Mouse (Mus musculus) forebrain, embryonic 16.5 days (tissue): ENCODE data around the gene Tbc1d15. TPM values are rescaled to one million over a fixed set of nuclear protein-coding genes. Genes with fewer than 3 reads are reported as not detected.
A peak's percentile ranks its signal among the peaks of the same experiment; 100 is the strongest.
"Not testable (repeated sequence)": the region's sequence is repeated elsewhere in the genome, so short reads cannot be mapped to it uniquely, and the experiment has no call there.

ENCODE experiments used
- ATAC-seq: fragments of 200-750 bp; cut with Nextera tagmentation; 2 replicates; pipeline ENCODE4 v1.8.0; 2017; ENCODE audit warnings: mild to moderate bottlenecking, moderate library complexity
- H3K27ac ChIP-seq: fragments of 300-500 bp; sonication (generic); 2 replicates; pipeline ENCODE4 v1.5.1; 2014; ENCODE audit warnings: low read length, control low read depth
- H3K27me3 ChIP-seq: fragments of 300-500 bp; sonication (generic); replicated peaks from 2 replicates; pipeline ENCODE4 v1.6.1; 2014; ENCODE audit warnings: low read length; ENCODE audit not compliant: control insufficient read depth, insufficient read depth
- H3K36me3 ChIP-seq: fragments of 300-500 bp; sonication (generic); 2 replicates; pipeline ENCODE4 v1.6.1; 2014; ENCODE audit not compliant: control insufficient read depth, insufficient read depth
- H3K4me1 ChIP-seq: fragments of 300-500 bp; sonication (generic); replicated peaks from 2 replicates; pipeline ENCODE4 v1.6.1; 2014; ENCODE audit warnings: low read length; ENCODE audit not compliant: control insufficient read depth, insufficient read depth
- H3K4me2 ChIP-seq: fragments of 300-500 bp; sonication (generic); 2 replicates; pipeline ENCODE4 v1.6.1; 2014; ENCODE audit warnings: mild to moderate bottlenecking, low read length, control low read depth
- H3K4me3 ChIP-seq: fragments of 300-500 bp; sonication (generic); replicated peaks from 2 replicates; pipeline ENCODE4 v1.5.1; 2014; ENCODE audit warnings: mild to moderate bottlenecking, low read length, control low read depth
- H3K9ac ChIP-seq: fragments of 300-500 bp; sonication (generic); replicated peaks from 2 replicates; pipeline ENCODE4 v1.6.1; 2014; ENCODE audit warnings: low read depth, low read length, control low read depth
- H3K9me3 ChIP-seq: fragments of 300-500 bp; sonication (generic); 2 replicates; pipeline ENCODE4 v1.6.1; 2016; ENCODE audit warnings: low read length; ENCODE audit not compliant: control insufficient read depth
- WGBS: fragments of 180-500 bp; shearing (Covaris S2); extraction: QIAGEN DNeasy Blood & Tissue Kit; methylation state at CpG from one replicate; pipeline ENCODE4 v1.1.7; 2014; 5-methylcytosine and 5-hydroxymethylcytosine counted together
- polyA plus RNA-seq: library from polyadenylated mRNA; unstranded; fragments of >200 nt; fragmentation: Nextera tagmentation; extraction: Ambion mirVana; gene quantifications from 2 replicates; pipeline ENCODE4 v1.2.1, GENCODE M21; 2015

Gene Tbc1d15
- polyA plus RNA-seq, 1 experiment from 2014 or later, result 39.9 TPM

DNA sequence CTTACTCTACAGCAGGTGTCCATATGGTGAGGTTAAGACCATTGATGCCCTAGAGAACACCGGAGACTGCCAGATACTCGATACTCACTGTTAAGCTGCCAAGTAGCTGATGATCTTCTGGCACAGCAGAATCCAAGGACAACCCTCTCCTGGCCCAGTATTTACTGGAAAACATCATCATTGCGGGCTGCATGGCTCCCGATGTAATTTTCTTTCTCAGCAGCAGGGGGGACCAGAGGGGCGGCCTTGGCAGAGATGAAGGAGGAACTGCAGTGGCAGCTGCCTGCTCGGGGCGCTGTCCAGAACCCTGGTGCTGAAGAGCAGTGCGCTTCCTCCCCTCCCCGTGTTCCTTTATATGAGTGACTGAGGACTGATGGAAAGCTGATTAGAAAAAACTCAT lies 66.6 kb downstream of the Tbc1d15 start, which contains the start of gene Tph2:
TSS of gene Tph2 (minus strand) at position 326 of the 400 bp plus-strand sequence.
- no peak within 1 kb of the TSS for H3K9ac ChIP-seq
- 0 out of 2 replicates have a peak within 1 kb of the TSS, but pooled peaks have one; percentile 14 for H3K4me2 ChIP-seq
- no peak within 1 kb of the TSS for H3K27ac ChIP-seq
- H3K9me3 ChIP-seq, result no peaks in the 10 kb centered on the region
- H3K4me1 ChIP-seq, result 0 out of 2 replicates have a peak, but pooled peaks cover 2% of the 10 kb centered on the region
- H3K36me3 ChIP-seq, result no peaks in the 10 kb centered on the region
- no peak within 1 kb of the TSS for H3K4me3 ChIP-seq
- H3K27me3 ChIP-seq, result no peaks in the 10 kb centered on the region
- peak; percentile 73 for ATAC-seq
- 4% methylated on average over 9 of the region's 9 CpGs for WGBS

DNA sequence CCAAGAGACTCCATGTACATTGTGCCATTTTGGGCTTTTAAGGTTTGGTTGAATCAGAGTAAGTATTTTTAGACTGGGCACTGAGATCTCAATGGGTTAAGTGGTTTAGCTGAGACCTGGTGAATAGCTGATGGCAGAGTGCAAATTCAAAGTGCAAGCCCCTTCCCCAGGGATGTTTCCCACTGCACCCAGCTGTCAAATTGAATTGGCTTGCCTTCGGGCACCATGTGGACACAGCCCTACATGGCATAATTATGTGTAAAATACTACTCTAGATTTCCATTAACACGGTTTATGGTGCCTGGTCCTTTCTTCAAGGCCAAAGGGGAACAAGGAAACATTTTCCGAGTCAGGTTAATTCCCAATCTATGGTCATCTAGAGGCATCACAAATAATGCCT lies 70.2 kb downstream of the Tbc1d15 start:
- Histone ChIP-seq H3K36me3 (no peaks in the 10 kb centered on the region), H3K4me2 (no peak overlapping the region), H3K27ac (no peak overlapping the region), H3K4me1 (peaks cover 6% of the 10 kb centered on the region; the same call in 1 of the 2 replicates), H3K9me3 (no peaks in the 10 kb centered on the region), H3K9ac (no peak overlapping the region), H3K27me3 (no peaks in the 10 kb centered on the region), H3K4me3 (no peak overlapping the region)
- no peak for ATAC-seq
- 73% methylated on average over 3 of the region's 3 CpGs for WGBS

DNA sequence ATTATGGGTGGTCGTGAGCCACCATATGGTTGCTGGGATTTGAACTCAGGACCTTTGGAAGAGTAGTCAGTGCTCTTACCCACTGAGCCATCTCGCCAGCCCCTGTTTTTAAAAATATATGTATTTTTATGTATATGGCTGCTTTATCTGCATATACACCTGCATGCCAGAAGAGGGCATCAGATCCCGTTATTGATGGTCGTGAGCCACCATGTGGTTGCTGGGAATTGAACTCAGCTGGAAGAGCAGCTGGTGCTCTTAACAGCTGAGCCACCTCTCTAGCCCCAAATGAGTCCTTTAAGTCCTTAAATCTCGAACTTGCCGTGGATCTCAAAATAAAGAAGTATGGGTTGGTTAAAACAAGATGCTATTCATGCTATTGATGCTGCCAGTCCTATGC lies 73.2 kb downstream of the Tbc1d15 start:
- not testable (repeated sequence) for H3K27ac ChIP-seq, H3K4me3 ChIP-seq, H3K36me3 ChIP-seq, ATAC-seq, H3K9me3 ChIP-seq, H3K9ac ChIP-seq, H3K27me3 ChIP-seq, H3K4me2 ChIP-seq
- WGBS, result 73% methylated on average over 6 of the region's 6 CpGs
- peaks cover 24% of the 10 kb centered on the region for H3K4me1 ChIP-seq

DNA sequence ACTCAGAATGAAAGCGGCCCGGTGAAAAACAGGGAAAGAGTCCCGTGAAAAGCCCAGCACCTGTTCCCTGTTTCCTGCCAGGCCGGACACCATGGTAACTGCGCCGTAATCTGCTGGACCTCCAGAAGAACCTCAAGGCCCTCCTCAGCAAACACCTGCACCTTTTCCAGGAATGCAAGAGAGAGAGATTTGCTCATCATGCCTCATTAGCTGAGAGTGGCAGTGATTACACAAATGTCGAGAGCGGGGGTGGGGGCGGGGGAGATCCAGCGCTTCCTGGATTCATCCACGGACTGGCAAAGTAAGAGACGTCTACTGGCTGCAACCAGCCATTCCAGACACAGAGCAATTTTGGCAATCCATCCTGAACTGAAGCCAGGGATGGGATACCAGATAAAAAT lies 75.7 kb downstream of the Tbc1d15 start:
- WGBS, result 28% methylated on average over 12 of the region's 12 CpGs
- peak; percentile 54 for ATAC-seq
- Histone ChIP-seq H3K9ac (no peak overlapping the region), H3K4me2 (peak overlapping the region; percentile 40), H3K4me1 (peaks cover 37% of the 10 kb centered on the region), H3K4me3 (no peak overlapping the region; the same call in 1 of the 2 replicates), H3K36me3 (no peaks in the 10 kb centered on the region), H3K27ac (peak overlapping the region; percentile 16; the same call in 1 of the 2 replicates), H3K9me3 (no peaks in the 10 kb centered on the region), H3K27me3 (no peaks in the 10 kb centered on the region)

DNA sequence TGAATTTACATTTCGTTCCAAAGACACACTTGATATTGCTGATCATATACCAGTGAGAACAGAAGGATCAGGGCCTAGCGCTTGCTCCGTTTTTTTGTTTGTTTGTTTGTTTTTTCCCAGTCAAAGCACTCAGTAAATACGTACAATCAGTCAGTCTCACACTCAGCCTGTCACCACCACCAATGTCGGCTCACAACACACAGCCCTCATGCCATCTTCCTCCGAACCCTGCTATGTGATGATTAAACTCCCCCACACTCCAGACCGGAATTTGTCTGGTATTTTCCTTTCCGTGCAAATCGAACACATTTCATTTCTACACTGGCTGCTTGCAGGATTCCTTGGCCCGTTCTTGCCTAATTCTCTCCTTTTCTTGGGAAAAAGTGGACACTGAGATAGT lies 77.9 kb downstream of the Tbc1d15 start:
- Histone ChIP-seq H3K36me3 (no peaks in the 10 kb centered on the region), H3K9ac (no peak overlapping the region), H3K27me3 (no peaks in the 10 kb centered on the region), H3K4me3 (no peak overlapping the region), H3K9me3 (no peaks in the 10 kb centered on the region), H3K27ac (no peak overlapping the region), H3K4me1 (peaks cover 40% of the 10 kb centered on the region), H3K4me2 (no peak overlapping the region)
- ATAC-seq, result no peak
- 72% methylated on average over 10 of the region's 10 CpGs for WGBS

DNA sequence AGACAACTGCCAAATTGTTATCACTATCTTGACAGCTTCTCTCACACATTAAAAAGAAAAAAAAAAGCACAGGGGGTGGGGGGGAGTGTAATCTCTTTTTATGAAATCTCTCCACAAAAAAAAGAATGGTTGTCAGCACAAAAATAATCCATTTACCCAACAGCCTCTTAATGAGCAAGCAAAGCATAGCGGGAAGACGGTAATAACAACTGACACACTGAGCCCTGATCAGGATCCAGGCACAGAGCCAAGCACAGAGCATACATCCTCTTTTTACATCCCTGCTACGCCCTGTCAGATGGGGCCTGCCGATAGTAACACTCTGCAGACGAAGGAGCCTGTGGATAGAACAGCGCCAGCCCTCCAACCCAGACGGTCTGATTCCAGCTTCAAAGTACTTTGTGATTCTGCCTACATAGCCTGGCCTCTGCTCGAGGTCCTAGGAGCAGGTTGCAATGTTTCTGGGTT lies 79.9 kb downstream of the Tbc1d15 start:
- Histone ChIP-seq H3K4me3 (no peak overlapping the region), H3K27ac (peak overlapping the region; percentile 17; the same call in 1 of the 2 replicates), H3K9me3 (no peaks in the 10 kb centered on the region), H3K36me3 (no peaks in the 10 kb centered on the region), H3K4me1 (peaks cover 40% of the 10 kb centered on the region), H3K9ac (no peak overlapping the region), H3K27me3 (no peaks in the 10 kb centered on the region), H3K4me2 (no peak overlapping the region)
- WGBS, result 25% methylated on average over 8 of the region's 8 CpGs
- peak; percentile 93 for ATAC-seq

DNA sequence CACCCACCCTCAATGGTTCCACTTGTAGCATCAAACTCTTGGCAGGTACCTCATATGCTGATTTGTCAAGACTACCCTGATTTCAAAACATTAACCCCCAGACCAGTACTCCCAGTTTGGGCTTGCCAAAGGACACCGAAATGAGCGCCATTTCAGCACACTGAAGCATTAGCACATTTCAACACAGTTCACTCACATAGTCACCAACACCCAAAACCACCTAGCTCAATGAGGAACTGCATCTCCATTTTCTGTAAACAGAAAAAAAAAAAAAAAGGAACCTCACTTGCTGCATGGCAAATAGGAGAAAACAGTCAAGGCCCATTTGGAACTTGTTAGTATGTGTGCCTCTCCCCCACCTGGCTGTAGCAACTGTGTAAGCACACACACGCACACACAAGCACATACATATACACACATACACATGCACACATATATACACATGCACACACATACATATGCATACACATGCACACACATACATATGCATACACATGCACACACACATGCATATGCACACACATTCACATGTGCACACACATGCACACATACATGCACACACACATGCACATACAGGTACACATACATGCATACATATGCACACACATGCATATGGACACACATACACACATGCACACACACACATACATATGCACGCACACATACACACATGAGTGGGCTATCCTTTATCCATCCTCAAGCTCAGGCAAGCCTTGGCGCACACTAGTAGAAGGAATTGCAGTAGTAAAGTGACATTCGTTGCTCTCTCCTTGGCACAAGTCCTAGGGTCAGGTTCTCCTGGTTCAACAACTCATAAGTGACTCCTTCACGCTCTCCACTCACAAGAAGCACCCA lies 80.5 kb downstream of the Tbc1d15 start:
- H3K9me3 ChIP-seq, result no peaks in the 10 kb centered on the region
- H3K27ac ChIP-seq, result peak overlapping the region; percentile 50
- H3K4me3 ChIP-seq, result no peak overlapping the region
- ATAC-seq, result peak; percentile 22
- no peaks in the 10 kb centered on the region for H3K27me3 ChIP-seq
- H3K9ac ChIP-seq, result no peak overlapping the region
- WGBS, result 65% methylated on average over 7 of the region's 7 CpGs
- no peak overlapping the region for H3K4me2 ChIP-seq
- H3K4me1 ChIP-seq, result peaks cover 35% of the 10 kb centered on the region
- H3K36me3 ChIP-seq, result no peaks in the 10 kb centered on the region

DNA sequence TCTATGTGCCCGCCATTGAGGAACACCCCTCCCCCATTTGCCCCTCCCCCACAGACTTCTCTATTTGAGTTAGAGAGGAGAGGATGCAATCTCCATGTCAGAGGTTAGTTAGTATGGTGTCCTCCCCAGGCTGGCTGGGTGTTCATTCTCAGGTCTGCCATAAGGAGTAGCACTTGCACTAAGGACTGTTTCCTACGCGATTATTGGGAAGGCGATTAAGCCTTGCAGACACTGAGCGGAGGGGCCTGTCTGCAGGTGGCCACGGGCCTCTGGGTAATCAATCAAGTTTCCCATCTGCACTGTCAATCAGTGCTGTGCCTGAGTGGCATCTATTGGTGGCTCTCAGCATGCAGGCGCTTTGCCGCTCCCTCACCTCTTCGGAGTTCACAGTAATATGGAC lies 81.9 kb downstream of the Tbc1d15 start:
- no peak for ATAC-seq
- H3K4me2 ChIP-seq, result no peak overlapping the region

DNA sequence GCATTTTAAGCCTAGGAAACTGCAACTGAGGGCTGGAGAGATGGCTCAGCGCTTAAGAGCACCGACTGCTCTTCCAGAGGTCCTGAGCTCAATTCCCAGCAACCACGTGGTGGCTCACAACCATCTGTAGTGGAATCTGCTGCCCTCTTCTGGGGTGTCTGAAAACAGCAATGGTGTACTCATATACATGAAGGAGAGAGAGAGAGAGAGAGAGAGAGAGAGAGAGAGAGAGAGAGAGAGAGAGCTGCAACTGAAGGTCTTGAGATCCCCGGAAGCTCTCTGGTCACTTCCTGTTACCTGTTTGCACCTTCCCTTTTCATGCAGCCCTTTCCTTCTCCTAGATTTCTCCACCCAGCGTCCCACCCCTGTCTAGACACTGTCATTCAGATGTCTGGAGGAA lies 91.0 kb downstream of the Tbc1d15 start:
- no peak for ATAC-seq
- no peak overlapping the region for H3K4me2 ChIP-seq
- no peaks in the 10 kb centered on the region for H3K27me3 ChIP-seq
- H3K4me3 ChIP-seq, result no peak overlapping the region
- 73% methylated on average over 5 of the region's 5 CpGs for WGBS
- no peak overlapping the region for H3K9ac ChIP-seq
- no peak overlapping the region for H3K27ac ChIP-seq
- H3K4me1 ChIP-seq, result 0 out of 2 replicates have a peak, but pooled peaks cover 3% of the 10 kb centered on the region
- H3K9me3 ChIP-seq, result peaks cover 2% of the 10 kb centered on the region; the same call in 1 of the 2 replicates
- no peaks in the 10 kb centered on the region for H3K36me3 ChIP-seq

More for the DNA sequence above, 81.9 kb downstream of the Tbc1d15 start:
- no peaks in the 10 kb centered on the region for H3K36me3 ChIP-seq
- 28% methylated on average over 9 of the region's 9 CpGs for WGBS
- H3K4me1 ChIP-seq, result peaks cover 26% of the 10 kb centered on the region
- no peaks in the 10 kb centered on the region for H3K9me3 ChIP-seq
- H3K27me3 ChIP-seq, result no peaks in the 10 kb centered on the region
- no peak overlapping the region for H3K27ac ChIP-seq
- no peak overlapping the region for H3K9ac ChIP-seq
- no peak overlapping the region for H3K4me3 ChIP-seq
